Mouse (Mus musculus): ENCODE results near the gene Cd33.

Cd33 gene

DNA sequence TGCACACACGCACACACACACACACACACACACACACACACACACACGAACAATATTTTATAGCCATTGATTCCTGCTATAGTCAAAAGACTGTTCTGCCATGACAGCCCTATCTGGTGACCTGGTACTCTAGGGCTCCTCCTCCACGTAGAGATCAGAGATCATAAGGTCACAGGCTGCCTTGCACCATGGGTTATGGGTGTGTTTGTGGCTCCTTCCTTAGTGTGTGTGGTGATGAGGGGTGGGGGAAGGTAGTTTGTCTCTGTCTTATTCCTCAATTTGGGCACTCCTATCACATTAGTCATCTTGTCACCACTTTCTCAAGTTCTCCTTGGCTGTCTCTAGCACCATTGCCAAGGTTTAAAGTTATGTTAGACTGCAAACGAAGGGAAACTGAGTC lies 5.7 kb downstream of the Cd33 start:
- no peak for TF ChIP-seq GATA4 (IDR thresholded peaks at IDR 0.05; ENCODE audit: insufficient replicate concordance, low read length)

DNA sequence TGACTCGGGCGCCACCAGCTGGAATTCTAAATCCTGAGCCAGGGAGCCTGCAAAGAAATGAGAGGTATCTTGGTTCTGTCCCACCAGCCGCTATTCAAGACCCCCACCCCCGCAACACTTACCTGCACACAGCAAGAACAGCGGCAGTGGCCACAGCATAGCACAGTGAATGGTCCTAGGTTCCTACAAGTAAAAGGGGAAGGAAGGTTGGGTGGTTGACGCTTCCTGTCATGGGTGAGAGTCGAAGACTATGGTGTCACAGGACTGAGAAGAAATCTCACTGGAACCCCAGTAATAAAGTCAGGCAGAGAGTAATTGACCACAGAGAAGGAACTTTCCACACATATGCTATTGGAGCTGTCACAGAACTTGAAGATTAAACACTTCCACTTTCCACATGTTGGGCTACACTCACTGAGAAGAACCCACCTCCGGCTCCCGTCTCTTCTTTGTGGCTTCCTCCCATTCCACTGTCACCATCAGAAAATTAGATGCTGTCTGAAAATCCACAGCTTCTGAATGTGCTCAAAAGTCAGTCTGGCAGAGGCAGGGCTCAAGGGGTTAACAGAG lies 11.2 kb downstream of the Cd33 start:
- TF ChIP-seq GATA4 (IDR thresholded peaks at IDR 0.05; ENCODE audit: insufficient replicate concordance, low read length): no peak

DNA sequence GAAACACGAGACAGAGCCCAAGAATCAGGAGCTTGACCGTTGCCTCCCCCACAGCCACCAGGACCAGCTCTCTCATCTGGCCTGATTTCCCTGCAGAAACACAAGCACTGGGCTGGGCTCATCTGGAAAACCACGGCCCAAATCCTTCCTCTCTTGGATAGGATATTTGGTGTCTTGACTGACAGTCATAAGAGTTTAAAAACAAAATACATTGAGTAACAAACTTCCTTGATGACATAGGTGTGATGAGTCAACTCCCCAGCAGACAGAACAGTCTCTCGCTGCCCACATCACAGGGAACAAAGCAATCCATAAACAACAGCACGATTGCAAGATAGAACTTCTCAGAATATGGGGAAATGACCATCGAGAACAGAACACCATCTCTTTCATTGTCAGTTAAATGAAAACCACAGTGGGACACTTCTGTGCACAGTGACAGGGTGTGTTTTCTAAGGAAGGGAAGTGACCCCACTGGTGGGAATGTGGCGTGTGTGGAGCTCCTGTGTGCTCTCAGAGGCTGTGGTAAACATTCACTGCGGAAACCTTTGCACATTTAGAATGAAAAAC lies 13.9 kb downstream of the Cd33 start:
- no peak for TF ChIP-seq GATA4 (IDR thresholded peaks at IDR 0.05; ENCODE audit: insufficient replicate concordance, low read length)

DNA sequence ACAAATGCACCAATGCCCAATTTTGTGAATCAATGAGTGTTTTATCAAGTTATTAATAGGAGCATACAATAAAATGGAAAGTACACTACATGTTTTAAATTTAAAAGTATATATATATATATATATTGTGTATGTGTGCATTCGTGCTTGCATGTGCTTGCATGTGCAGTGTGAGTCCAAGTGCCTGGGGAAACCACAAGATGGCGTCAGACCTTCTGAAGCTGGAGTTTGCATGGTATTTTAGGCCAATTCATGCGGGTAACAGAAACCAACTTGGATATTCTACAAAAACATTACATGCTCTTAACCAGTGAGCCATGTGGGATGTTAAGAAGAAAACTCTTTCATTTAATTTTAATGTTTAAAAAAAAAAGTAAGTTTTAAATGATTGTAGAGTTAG lies 18.9 kb downstream of the Cd33 start:
- TF ChIP-seq GATA4 (IDR thresholded peaks at IDR 0.05; ENCODE audit: insufficient replicate concordance, low read length): no peak

DNA sequence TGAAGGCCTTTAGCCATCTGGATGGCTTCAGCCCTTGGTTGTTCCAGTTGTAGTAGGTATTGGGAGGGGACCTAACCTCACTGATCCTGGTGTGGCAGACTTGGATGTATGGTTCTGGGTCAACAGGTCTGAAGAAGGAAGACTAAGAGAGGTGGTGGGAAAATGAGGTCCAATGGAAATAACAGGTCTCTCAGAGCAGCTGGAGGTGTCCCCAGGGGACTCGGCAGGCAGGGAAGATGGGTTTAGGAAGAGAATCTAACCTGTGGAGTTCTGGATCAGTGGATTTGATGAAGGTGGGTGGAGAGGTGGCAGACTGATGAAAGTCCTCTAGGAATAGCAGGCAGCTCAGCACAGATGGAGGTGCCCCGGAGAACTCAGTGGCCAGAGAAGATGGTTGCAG lies 21.5 kb downstream of the Cd33 start:
- no peak for TF ChIP-seq GATA4 (IDR thresholded peaks at IDR 0.05; ENCODE audit: insufficient replicate concordance, low read length)

DNA sequence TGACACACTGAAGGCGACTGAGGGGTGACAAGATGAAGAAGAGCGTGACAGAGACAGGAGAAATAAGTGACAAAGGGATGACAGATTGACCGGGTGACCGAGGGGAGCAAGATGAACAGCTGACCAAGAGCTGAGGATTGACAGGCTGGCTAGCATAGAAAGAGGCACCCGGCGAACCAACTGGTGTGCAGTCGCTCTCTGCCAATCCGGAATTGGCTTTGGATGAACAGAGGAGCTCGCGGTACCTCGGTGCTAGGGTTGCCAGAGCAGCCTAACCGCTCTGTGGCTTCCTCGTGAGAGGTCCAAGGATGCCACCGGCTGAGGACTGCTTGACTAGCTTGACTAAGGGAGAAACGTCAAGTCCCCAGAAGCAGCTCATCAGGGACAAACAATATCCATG lies 25.9 kb downstream of the Cd33 start:
- TF ChIP-seq GATA4 (IDR thresholded peaks at IDR 0.05; ENCODE audit: insufficient replicate concordance, low read length): no peak

DNA sequence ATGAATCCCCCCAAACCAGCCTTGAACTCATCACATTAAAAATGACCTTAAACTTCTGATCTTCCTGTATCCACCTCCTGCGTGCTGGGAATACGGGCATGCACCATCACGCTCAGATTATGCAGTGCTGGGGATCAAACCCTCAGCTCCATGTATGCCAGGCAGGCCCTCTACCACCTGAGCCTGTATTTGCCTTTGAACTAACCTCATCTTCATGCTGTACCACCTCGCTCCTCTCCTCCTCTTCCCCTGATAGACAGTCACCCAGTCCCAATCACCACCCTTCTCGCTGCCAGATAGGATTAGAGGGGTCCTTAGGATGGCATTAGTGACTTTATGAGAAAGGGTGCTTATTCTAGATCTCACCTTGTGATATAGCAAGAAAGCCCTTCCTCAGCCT lies 29.2 kb downstream of the Cd33 start:
- no peak for TF ChIP-seq GATA4 (IDR thresholded peaks at IDR 0.05; ENCODE audit: insufficient replicate concordance, low read length)

DNA sequence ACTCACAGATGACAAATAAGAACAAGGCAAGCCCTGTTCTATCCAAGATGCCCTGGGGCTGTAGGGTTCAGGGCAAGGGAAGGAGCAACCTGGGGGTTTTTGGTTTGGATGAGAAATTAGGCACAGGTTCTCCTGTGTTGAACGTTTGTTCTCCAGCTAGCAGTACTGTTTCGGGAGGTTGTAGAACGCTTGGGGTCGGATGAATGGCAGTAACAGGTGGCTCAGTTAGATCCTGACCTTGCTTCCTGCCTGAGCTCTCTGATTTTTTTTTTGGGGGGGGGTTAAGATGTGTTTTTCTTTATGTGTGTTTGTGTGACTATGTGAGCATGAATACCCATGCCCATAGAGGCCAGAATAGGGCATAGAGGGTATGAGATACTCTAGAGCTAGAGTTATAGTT lies 31.7 kb downstream of the Cd33 start:
- no peak for TF ChIP-seq GATA4 (IDR thresholded peaks at IDR 0.05; ENCODE audit: insufficient replicate concordance, low read length)

DNA sequence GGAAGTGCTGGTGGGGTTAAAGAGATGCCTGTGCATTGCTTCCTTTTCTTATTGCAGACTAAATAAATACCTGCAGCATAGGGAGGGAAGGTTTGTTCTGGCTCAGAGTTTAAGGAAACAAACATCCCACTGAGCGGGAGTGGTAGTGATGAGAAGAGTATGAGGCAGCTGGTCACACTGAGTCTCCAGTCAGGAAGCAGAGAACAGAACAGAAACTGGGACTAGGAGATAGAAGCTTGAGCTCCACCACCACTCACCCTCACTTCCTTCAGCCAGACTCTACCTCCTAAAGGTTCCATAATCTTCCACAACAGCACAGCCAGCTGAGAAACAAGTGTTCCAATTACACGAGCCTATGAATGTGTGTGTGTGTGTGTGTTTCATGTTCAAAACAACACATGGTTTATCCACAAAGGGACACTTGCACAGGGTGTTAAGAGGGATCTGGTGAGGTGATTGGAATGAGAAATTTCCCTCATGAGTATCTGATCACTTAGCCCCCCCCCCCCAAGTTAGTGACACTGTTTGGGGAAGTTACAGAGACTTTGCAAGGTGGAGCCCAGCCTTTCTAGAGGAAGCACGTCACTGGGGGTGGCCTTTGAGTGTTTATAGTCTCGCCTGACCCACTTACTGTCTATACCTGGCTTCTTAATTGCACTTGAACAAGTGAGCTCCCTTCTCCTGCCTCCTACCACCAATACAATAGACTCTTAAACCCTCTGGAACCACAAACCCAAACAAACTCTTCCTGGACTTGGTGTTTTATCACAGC lies 32.3 kb downstream of the Cd33 start:
- TF ChIP-seq GATA4 (IDR thresholded peaks at IDR 0.05; ENCODE audit: insufficient replicate concordance, low read length): no peak

DNA sequence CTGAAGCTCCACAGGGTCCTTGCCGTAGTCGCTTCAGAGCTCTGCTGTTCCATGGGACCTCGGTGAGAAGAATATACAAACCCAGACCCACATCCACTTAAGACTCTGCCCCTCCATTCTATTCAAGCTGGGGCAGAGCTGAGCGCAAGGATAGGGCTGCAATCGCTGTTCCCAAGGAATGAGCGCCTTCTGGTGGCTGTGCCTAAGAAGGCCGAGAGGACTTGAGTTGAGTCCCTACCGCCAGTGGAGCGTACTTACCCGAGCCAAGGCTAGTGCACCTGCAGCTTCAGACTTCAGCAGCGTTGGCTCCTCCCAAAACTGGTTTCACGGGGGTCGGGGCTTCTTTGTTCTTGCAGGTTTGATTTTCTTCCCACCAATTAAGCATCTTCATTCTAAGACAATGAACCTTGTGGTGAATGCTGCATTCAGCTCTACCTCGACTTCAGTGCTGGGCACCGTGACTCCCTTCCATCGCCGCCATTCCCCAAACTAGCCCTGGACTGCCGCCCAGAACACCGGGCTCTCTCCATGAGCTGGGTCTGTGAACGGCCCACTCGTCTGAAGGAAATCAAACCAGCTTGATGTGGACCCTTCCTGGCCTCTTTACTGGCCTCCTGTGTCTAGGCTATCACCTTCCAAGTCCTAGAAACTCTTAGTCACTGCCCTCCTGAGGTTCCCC lies 48.7 kb downstream of the Cd33 start:
- no peak for TF ChIP-seq GATA4 (IDR thresholded peaks at IDR 0.05; ENCODE audit: insufficient replicate concordance, low read length)

DNA sequence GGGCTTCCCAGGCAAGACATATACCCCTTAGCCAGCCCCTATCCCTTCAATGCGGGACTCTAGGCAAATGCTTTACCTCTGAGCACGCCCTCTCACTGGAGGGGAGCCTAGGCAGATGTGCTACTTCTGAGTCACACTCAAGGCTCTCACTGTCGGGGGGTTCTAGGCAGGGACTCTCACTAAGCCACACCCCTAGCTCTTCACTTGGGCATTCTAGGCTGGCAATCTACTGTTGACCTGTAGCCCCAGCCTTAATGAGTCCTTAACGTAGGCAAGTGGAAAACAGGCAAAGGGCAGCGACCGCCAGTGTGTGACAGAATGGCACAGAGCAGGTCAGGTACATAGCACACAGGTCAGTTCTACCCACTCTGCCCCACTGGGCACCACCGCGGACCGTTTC lies 53.4 kb downstream of the Cd33 start:
- no peak for TF ChIP-seq GATA4 (IDR thresholded peaks at IDR 0.05; ENCODE audit: insufficient replicate concordance, low read length)

DNA sequence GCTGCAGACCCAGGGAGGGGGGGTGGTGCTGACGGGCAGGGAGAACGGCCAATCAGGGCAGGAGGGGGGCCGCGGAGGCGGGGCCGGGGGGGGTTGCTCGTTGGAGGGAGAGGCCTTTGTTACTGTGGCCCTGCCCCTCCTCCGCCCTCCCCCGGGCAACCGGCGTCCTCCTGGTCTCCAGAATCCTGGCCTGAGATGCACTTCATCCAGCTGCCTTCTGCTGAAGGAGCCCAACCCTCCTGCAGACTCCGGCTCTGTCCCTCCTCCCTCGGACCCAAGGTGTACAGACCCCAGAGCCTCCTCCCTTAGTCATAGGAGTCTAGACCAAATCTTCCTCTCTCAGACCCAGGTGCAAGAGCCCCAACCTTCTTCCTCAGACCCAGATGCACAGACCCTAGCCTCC lies 54.0 kb downstream of the Cd33 start:
- no peak for TF ChIP-seq GATA4 (IDR thresholded peaks at IDR 0.05; ENCODE audit: insufficient replicate concordance, low read length)

DNA sequence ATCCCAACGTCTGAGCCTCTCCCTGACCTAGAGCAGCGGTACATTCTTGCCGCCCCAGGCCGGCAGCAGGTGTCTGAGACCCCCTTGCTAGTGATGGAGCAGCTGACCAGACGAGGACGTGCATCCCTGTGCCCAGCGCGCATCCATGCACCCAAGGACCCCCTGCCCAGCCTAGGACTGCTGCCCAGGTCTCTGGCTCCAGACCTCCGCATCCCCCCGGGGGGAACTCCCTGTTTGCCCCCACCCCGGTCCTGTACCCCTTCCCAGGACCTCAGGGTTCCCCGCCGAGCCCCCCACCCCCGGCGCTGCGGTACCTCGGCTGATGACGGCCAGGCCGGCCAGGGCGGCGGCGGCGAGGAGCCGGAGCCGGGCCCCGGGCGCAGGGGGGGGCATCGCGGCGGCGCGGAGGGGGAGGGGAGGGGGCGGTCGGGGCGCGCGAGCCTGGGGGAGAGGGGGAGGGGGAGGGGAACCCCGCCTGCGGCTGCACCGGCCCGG lies 54.5 kb downstream of the Cd33 start, which contains the start of gene Iglon5:
Gene Iglon5 (minus strand): TSS at position 445 of the 495 bp plus-strand sequence.
- TF ChIP-seq GATA4 (IDR thresholded peaks at IDR 0.05; ENCODE audit: insufficient replicate concordance, low read length): no peak

DNA sequence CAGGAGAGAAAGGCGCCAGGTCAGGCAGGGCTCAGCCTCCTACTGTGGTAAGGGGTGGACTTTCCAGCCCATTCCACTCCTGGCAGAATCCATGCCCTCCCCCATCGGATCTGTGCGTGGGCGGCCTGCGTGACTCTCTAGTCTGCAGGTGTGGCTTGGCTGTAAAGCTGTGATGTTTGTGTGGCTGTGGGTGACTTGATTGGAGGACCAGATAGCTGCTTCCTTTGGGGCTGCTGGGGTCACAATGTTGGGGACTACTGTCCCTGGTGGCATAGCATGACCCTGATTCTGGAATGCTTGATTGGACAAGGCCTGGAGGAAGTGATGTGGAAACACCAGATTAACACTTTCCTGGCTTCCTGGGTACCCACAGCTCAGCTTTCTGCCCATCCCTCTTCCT lies 55.6 kb downstream of the Cd33 start:
- no peak for TF ChIP-seq GATA4 (IDR thresholded peaks at IDR 0.05; ENCODE audit: insufficient replicate concordance, low read length)

DNA sequence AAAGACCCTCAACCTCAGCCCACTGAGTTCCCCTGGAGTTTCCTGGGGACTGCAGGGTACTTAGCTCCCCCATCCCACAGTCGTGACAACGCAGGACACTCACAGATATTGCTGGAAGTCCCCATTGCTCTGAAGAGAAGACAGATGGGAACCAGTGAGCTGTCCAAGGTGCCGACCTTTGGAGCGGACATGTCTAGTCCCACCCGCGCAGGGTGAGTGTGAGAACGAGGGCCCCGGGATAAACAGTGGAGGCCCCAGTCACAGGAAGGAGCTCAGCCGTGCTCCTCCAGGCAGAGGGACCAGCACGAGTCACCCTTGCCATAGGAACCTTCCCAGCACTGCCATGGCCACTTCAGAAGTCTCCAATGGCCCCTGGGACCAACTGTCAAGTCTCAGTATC lies 61.0 kb downstream of the Cd33 start:
- no peak for TF ChIP-seq GATA4 (IDR thresholded peaks at IDR 0.05; ENCODE audit: insufficient replicate concordance, low read length)

Measured in liver, adult (tissue).